Mouse (Mus musculus): ENCODE data around the gene Abhd17a. TPM values are rescaled to one million over a fixed set of nuclear protein-coding genes. Genes with fewer than 3 reads are reported as not detected.

The Abhd17a gene
- polyA plus RNA-seq, 1 experiment from 2014 or later = 50.8 TPM

DNA sequence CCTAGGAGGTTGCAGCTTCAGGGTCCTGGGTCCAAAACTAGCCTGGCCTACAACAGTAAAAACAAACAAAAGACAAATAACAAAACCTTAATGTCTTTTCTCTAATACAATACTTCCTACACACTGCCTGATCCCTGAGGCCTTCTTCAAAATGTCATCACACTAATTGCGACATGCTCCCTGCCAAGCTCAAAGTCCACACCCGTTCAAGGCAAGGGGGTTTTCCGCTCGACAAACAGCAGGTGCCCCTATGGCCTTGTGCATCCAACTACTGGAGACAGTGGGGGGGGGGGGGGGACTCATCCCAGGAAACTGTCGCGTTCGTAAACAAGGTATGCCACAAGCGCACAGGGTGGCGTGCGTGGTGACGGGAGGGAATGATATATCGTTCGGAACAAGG is 29.5 kb downstream of the Abhd17a start:
- H3K27ac ChIP-seq (replicated peaks) = peak overlapping the region; percentile 90
- WGBS (ENCODE audit: insufficient replicate concordance) = under 1% methylated on average over 13 of the region's 13 CpGs
- peak; percentile 10; the same call in 1 of the 2 replicates for ATAC-seq (ENCODE audit: insufficient read depth)

GRCm38 (mm10) chr10:80559431-80559830 is 30.7 kb downstream of the Abhd17a start:
- WGBS (ENCODE audit: insufficient replicate concordance) = 82% methylated on average over 7 of the region's 7 CpGs
- Histone ChIP-seq H3K27me3 (no peaks in the 10 kb centered on the region), H3K9me3 (replicated peaks) (no peaks in the 10 kb centered on the region), H3K4me1 (replicated peaks) (peaks cover 62% of the 10 kb centered on the region), H3K4me2 (peak overlapping the region; percentile 86), H3K27ac (replicated peaks) (no peak overlapping the region), H3K4me3 (replicated peaks) (peak overlapping the region; percentile 99), H3K36me3 (replicated peaks) (no peaks in the 10 kb centered on the region), H3K9ac (peak overlapping the region; percentile 39; the same call in 1 of the 2 replicates)
- no peak for ATAC-seq (ENCODE audit: insufficient read depth)

More for the DNA sequence above, 29.5 kb downstream of the Abhd17a start:
- Histone ChIP-seq H3K27me3 (no peaks in the 10 kb centered on the region), H3K9ac (peak overlapping the region; percentile 93), H3K4me3 (replicated peaks) (peak overlapping the region; percentile 99), H3K36me3 (replicated peaks) (peaks cover 7% of the 10 kb centered on the region), H3K9me3 (replicated peaks) (no peaks in the 10 kb centered on the region), H3K4me2 (peak overlapping the region; percentile 86), H3K4me1 (replicated peaks) (peaks cover 53% of the 10 kb centered on the region)

DNA sequence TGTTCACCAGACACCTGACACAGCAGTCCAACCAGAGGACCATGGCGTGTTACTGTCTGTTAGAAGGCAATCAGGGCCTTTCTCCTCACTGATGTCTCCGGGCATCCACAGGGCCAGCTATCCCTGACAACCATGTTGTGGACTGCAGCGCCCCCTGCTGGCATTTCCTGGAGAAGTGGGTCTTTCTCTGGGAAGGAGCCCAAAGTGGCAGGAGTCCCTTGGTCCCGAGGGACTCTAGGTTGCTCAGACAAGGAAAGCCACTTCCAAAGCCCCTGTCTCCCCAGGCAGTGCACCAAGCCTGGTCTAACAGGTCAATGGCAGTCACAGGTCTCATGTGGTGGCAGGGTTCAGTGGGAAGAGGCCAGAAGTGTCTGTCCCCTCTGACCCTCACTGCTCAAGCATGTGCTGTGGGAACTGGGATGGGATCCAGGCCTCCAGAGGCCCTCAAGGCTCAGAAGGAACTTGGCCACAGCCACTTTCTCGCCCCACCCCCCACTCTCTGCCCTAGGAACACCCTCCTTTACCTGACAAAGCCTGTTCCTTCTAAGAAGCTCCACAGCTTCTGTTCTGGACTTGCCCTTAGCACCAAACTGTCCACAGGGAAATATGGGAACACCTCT is 32.7 kb downstream of the Abhd17a start:
- Histone ChIP-seq H3K9me3 (replicated peaks) (no peaks in the 10 kb centered on the region), H3K36me3 (replicated peaks) (no peaks in the 10 kb centered on the region), H3K27ac (replicated peaks) (peak overlapping the region; percentile 33; the same call in 1 of the 2 replicates), H3K4me1 (replicated peaks) (peaks cover 80% of the 10 kb centered on the region), H3K9ac (peak overlapping the region; percentile 15; the same call in 1 of the 2 replicates), H3K4me3 (replicated peaks) (no peak overlapping the region), H3K4me2 (peak overlapping the region; percentile 10; the same call in 1 of the 2 replicates), H3K27me3 (no peaks in the 10 kb centered on the region)
- WGBS (ENCODE audit: insufficient replicate concordance) = 28% methylated on average over 5 of the region's 5 CpGs
- no peak for ATAC-seq (ENCODE audit: insufficient read depth)

DNA sequence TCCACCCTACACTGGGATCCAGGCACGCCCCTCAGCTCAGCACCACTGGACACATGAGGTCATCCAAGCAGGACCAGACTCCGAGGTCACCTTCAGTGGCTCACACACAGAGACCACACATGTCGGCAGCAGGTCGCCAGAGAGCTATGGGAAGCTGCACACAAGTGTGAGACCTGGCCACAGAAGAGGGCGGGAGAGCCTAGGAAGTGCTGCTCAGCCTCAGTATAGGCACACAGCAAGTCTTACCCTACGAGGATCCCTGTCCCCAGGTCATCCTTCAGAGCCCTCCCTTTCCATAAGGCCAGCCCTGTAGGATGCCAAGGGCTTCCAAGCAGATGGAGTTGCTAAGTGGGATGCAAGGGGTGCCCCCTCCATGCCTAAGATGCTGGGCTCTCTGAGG is 36.1 kb downstream of the Abhd17a start:
- H3K4me2 ChIP-seq = peak overlapping the region; percentile 85
- H3K9ac ChIP-seq = peak overlapping the region; percentile 61

GRCm38 (mm10) chr10:80553575-80553974 is 36.6 kb downstream of the Abhd17a start:
- WGBS (ENCODE audit: insufficient replicate concordance) = 27% methylated on average over 8 of the region's 8 CpGs
- Histone ChIP-seq H3K27ac (replicated peaks) (peak overlapping the region; percentile 96), H3K36me3 (replicated peaks) (peaks cover 24% of the 10 kb centered on the region), H3K4me2 (peak overlapping the region; percentile 85), H3K9me3 (replicated peaks) (no peaks in the 10 kb centered on the region), H3K4me3 (replicated peaks) (peak overlapping the region; percentile 41), H3K9ac (peak overlapping the region; percentile 61), H3K4me1 (replicated peaks) (peaks cover 71% of the 10 kb centered on the region), H3K27me3 (no peaks in the 10 kb centered on the region)
- ATAC-seq (ENCODE audit: insufficient read depth) = peak; percentile 93

More for the DNA sequence above, 36.1 kb downstream of the Abhd17a start:
- Histone ChIP-seq H3K27ac (replicated peaks) (peak overlapping the region; percentile 96), H3K9me3 (replicated peaks) (no peaks in the 10 kb centered on the region), H3K4me1 (replicated peaks) (peaks cover 71% of the 10 kb centered on the region), H3K27me3 (no peaks in the 10 kb centered on the region), H3K4me3 (replicated peaks) (peak overlapping the region; percentile 41), H3K36me3 (replicated peaks) (peaks cover 20% of the 10 kb centered on the region)
- WGBS (ENCODE audit: insufficient replicate concordance) = 43% methylated on average over 6 of the region's 6 CpGs
- peak; percentile 51 for ATAC-seq (ENCODE audit: insufficient read depth)

GRCm38 (mm10) chr10:80552364-80552763 is 37.8 kb downstream of the Abhd17a start:
- H3K9ac ChIP-seq = peak overlapping the region; percentile 61; the same call in 1 of the 2 replicates
- 49% methylated on average over 9 of the region's 9 CpGs for WGBS (ENCODE audit: insufficient replicate concordance)
- ATAC-seq (ENCODE audit: insufficient read depth) = no peak
- 0 out of 2 replicates have a peak overlapping the region, but pooled peaks have one; percentile 3 for H3K4me2 ChIP-seq
- H3K4me3 ChIP-seq (replicated peaks) = no peak overlapping the region
- peak overlapping the region; percentile 96 for H3K27ac ChIP-seq (replicated peaks)
- no peaks in the 10 kb centered on the region for H3K9me3 ChIP-seq (replicated peaks)
- peaks cover 36% of the 10 kb centered on the region for H3K36me3 ChIP-seq (replicated peaks)
- H3K4me1 ChIP-seq (replicated peaks) = peaks cover 71% of the 10 kb centered on the region
- H3K27me3 ChIP-seq = no peaks in the 10 kb centered on the region

- no peak for ATAC-seq (ENCODE audit: insufficient read depth)
- 86% methylated on average over 21 of the region's 21 CpGs for WGBS (ENCODE audit: insufficient replicate concordance)
- H3K4me3 ChIP-seq (replicated peaks) = no peak overlapping the region
- H3K36me3 ChIP-seq (replicated peaks) = peaks cover 67% of the 10 kb centered on the region
- no peaks in the 10 kb centered on the region for H3K9me3 ChIP-seq (replicated peaks)
- no peak overlapping the region for H3K4me2 ChIP-seq
- H3K4me1 ChIP-seq (replicated peaks) = peaks cover 65% of the 10 kb centered on the region
- no peak overlapping the region for H3K9ac ChIP-seq
- no peak overlapping the region for H3K27ac ChIP-seq (replicated peaks)
- no peaks in the 10 kb centered on the region for H3K27me3 ChIP-seq
Measured at GRCm38 (mm10) chr10:80549279-80549678, 40.9 kb downstream of the Abhd17a start.

GRCm38 (mm10) chr10:80548428-80549006 is 41.6 kb downstream of the Abhd17a start:
- Histone ChIP-seq H3K36me3 (replicated peaks) (peaks cover 74% of the 10 kb centered on the region), H3K9ac (no peak overlapping the region), H3K9me3 (replicated peaks) (no peaks in the 10 kb centered on the region), H3K4me3 (replicated peaks) (no peak overlapping the region), H3K27ac (replicated peaks) (peak overlapping the region; percentile 73), H3K4me2 (no peak overlapping the region), H3K4me1 (replicated peaks) (peaks cover 60% of the 10 kb centered on the region), H3K27me3 (no peaks in the 10 kb centered on the region)
- peak; percentile 7; the same call in 1 of the 2 replicates for ATAC-seq (ENCODE audit: insufficient read depth)
- 61% methylated on average over 10 of the region's 10 CpGs for WGBS (ENCODE audit: insufficient replicate concordance)

DNA sequence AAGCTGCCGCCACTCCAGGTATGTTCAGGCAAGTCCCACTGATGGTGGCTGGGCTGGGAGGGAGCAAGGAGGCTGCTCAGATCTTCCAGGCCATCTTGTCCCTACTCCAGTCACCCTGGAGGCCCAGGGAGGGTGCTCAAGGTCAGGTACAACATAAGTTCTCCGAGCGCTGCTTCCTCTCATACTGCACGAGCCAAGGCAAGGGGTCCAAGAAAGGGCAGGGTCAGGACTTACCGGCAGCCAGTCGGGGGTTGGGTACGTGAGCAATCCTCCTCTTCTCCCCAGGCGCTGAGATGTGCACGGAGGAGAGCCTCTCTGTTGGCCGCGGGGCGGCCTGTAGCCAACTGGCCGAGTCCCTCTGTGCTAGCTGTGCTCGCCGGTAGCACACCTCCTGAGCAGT is 42.6 kb downstream of the Abhd17a start:
- H3K4me2 ChIP-seq = peak overlapping the region; percentile 39
- peak overlapping the region; percentile 73 for H3K27ac ChIP-seq (replicated peaks)
- no peaks in the 10 kb centered on the region for H3K9me3 ChIP-seq (replicated peaks)
- peaks cover 51% of the 10 kb centered on the region for H3K4me1 ChIP-seq (replicated peaks)
- WGBS (ENCODE audit: insufficient replicate concordance) = 89% methylated on average over 15 of the region's 15 CpGs
- no peaks in the 10 kb centered on the region for H3K27me3 ChIP-seq
- H3K9ac ChIP-seq = no peak overlapping the region
- no peak for ATAC-seq (ENCODE audit: insufficient read depth)
- H3K4me3 ChIP-seq (replicated peaks) = no peak overlapping the region
- peaks cover 84% of the 10 kb centered on the region for H3K36me3 ChIP-seq (replicated peaks)

- Histone ChIP-seq H3K4me3 (replicated peaks) (no peak overlapping the region), H3K36me3 (replicated peaks) (peaks cover 90% of the 10 kb centered on the region), H3K27me3 (no peaks in the 10 kb centered on the region), H3K4me1 (replicated peaks) (peaks cover 45% of the 10 kb centered on the region), H3K9me3 (replicated peaks) (no peaks in the 10 kb centered on the region), H3K4me2 (peak overlapping the region; percentile 39), H3K27ac (replicated peaks) (peak overlapping the region; percentile 73), H3K9ac (no peak overlapping the region)
- ATAC-seq (ENCODE audit: insufficient read depth) = peak; percentile 56
- WGBS (ENCODE audit: insufficient replicate concordance) = 39% methylated on average over 4 of the region's 4 CpGs
Measured at GRCm38 (mm10) chr10:80546945-80547344, 43.2 kb downstream of the Abhd17a start.

- H3K4me2 ChIP-seq = no peak overlapping the region
- 85% methylated on average over 8 of the region's 8 CpGs for WGBS (ENCODE audit: insufficient replicate concordance)
- H3K9ac ChIP-seq = no peak overlapping the region
- no peaks in the 10 kb centered on the region for H3K27me3 ChIP-seq
- no peak for ATAC-seq (ENCODE audit: insufficient read depth)
- no peak overlapping the region for H3K27ac ChIP-seq (replicated peaks)
- peaks cover 43% of the 10 kb centered on the region for H3K4me1 ChIP-seq (replicated peaks)
- H3K36me3 ChIP-seq (replicated peaks) = peaks cover 96% of the 10 kb centered on the region
- no peaks in the 10 kb centered on the region for H3K9me3 ChIP-seq (replicated peaks)
- H3K4me3 ChIP-seq (replicated peaks) = no peak overlapping the region
Measured at GRCm38 (mm10) chr10:80545590-80545989, 44.6 kb downstream of the Abhd17a start.
